Mouse (Mus musculus): ENCODE data around the gene Gpr182. TPM values are rescaled to one million over a fixed set of nuclear protein-coding genes. Genes with fewer than 3 reads are reported as not detected.
"Not testable (repeated sequence)": the region's sequence is repeated elsewhere in the genome, so short reads cannot be mapped to it uniquely, and the experiment has no call there.

The Gpr182 gene
- 1 to 10 TPM; 1.5 to 1.9 TPM for total RNA-seq (2021)

DNA sequence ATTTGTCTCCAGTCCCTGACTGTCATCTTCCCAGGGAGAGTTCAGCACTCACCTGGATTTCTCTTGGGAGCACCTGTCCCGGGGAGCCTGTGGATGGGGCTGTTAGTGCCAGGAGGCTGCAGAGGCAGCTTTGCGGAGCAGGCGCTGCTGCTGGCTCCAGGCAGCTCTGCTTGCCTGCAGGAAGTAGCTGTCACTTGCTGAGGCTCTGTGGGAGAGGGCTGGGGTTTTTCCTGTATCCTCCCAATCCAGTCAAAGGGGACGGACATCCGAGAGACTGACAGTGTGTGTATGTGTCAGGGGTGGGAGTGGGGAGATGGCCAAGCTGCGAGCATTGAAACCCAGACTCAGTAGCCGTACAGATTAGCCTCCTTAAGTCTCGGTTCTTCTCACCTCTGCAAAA, at the start of gene Gpr182:
Gene Gpr182, minus strand, starts transcription at position 185 of the 400 bp plus-strand sequence.
- no peak for DNase-seq (ENCODE audit: low spot score in 2 of 2)
- intact Hi-C loops (cut with DNase I), result no loop called here

DNA sequence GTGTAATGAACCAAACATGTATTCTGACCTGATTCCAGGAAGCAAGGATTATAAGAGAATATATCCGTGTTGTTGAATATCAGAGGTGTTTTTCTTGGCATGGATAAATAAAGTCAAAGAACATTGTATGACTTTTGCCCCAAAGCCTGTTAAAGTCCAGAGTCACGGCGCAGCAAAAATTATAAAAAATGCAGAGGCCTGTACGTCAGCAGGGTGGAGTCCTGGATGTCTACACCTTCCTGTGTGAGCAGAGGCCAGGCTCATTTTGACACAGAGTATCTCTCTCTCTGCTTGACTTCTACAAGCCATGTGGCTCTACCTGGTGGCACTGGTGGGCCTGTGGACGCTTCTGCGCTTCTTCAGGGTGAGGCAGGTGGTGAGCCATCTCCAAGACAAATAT, 49.4 kb upstream of the Gpr182 start, which contains the start of gene Rdh16:
Gene Rdh16, plus strand, starts transcription at position 262 of the 400 bp plus-strand sequence.
- intact Hi-C loops (cut with DNase I), result no loop called here
- DNase-seq (ENCODE audit: low spot score in 2 of 2), result no peak

GRCm38 (mm10) chr10:127799295-127799694, 47.8 kb upstream of the Gpr182 start:
- intact Hi-C loops (cut with DNase I), result no loop called here
- no peak for DNase-seq (ENCODE audit: low spot score in 2 of 2)

DNA sequence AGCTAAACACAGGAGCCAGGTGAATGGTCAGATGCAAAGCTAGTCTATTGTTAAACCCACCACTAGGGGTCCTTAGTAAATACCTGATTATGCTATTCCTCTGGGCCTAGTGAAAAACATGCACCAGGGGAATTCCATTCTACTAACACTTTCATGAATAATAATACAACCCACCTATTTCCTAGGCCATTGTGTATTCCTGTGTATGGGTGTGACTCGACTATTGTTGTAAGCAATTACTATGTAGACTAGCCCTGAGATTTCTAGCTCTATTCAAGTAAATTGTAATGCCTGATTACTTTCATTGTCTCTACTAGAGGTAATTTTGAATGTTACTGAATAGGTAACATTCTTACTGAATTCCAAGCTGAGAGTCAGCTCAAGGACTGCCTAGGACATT, 33.9 kb upstream of the Gpr182 start:
- intact Hi-C loops (cut with DNase I), result not testable (repeated sequence)

DNA sequence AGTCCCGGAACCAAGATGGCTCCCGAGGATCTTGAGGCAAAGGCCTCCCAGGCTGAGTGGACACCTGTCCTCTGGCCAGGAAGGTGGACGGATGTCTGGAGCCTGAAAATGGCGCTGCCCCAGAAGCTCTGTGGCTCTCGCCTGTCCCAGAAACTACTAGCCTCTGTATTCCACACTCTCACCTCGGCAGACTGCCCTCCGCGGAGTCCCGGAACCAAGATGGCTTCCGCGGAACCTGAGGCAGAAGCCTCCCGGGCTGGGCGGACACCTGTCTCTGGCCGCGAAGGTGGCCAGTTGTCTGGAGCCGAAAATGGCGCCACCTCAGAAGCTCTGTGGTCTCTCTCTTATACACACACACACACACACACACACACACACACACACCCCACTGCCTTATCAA, 30.8 kb upstream of the Gpr182 start:
- intact Hi-C loops (cut with DNase I); DNase-seq (ENCODE audit: low spot score in 2 of 2): not testable (repeated sequence)

More for the DNA sequence above, 33.9 kb upstream of the Gpr182 start:
- DNase-seq (ENCODE audit: low spot score in 2 of 2), result not testable (repeated sequence)

GRCm38 (mm10) chr10:127776011-127776410, 24.5 kb upstream of the Gpr182 start, which contains the start of gene Rdh9:
Rdh9 (plus strand) TSS chr10:127776386.
- intact Hi-C loops (cut with DNase I), result no loop called here
- DNase-seq (ENCODE audit: low spot score in 2 of 2), result no peak

GRCm38 (mm10) chr10:127766564-127766963, 15.0 kb upstream of the Gpr182 start:
- intact Hi-C loops (cut with DNase I), result no loop called here
- DNase-seq (ENCODE audit: low spot score in 2 of 2), result no peak

- no peak for DNase-seq (ENCODE audit: low spot score in 2 of 2)
- intact Hi-C loops (cut with DNase I), result no loop called here
Measured at GRCm38 (mm10) chr10:127763914-127764680, 12.6 kb upstream of the Gpr182 start.

DNA sequence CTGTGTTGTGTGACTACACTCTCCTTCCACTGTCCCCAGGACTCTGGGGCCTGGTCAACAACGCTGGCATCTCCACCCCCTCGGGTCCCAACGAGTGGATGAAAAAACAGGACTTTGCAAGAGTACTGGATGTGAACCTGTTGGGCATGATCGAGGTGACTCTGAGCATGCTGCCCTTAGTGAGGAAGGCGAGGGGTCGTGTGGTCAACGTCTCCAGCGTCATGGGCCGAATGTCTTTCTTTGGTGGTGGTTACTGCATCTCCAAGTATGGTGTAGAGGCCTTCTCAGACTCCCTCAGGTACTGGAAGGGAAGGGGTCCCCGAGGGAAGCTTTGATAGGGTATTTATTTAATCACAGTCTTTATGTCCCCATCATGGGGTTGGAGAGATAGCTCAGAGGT, 11.4 kb upstream of the Gpr182 start:
- intact Hi-C loops (cut with DNase I); DNase-seq (ENCODE audit: low spot score in 2 of 2): not testable (repeated sequence)

DNA sequence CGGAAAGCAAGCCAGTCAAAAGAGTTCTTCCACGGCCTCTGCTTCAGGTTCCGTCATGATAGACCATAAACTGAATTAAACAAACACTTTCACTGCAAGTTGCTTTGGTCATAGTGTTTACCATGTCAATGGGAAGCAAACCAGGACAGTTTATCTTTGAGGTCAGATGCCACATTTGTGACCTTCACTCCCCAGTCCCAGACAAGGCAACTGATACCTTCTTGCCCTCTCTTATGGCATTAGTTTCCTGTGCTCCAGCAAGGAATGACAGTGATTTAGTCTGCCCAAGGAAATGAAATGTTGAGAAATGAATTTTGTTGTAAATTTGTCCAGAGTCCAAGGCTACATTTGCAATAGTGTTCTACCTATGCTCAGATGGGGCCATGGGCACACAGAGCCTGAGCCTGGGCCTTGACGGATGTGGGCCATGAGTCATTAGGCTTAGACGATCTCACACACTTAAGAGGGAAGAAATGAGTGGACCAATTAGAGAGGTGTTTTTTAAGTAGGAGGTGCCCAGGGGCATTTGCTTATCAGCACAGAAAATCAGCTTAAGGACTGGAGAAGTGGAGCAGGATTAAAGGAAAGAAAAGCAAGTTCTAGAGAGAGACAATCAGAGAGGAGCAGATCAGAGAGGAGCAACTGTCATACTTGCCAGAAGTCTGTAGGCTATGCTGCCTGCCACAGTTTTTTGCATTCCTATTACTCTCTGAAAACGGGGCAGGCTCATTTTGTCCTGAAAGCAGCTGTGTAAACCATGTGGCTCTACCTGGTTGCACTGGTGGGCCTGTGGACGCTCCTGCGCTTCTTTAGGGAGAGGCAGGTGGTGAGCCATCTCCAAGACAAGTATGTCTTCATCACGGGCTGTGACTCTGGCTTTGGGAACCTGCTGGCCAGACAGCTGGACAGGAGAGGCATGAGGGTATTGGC, 7.9 kb upstream of the Gpr182 start, which contains the start of the genes Rdh1 and Rdh16f1:
Gene Rdh1, plus strand, starts transcription at position 541 of the 930 bp plus-strand sequence.
Gene Rdh16f1, plus strand, starts transcription at position 607 of the 930 bp plus-strand sequence.
- DNase-seq (ENCODE audit: low spot score in 2 of 2), result no peak

DNA sequence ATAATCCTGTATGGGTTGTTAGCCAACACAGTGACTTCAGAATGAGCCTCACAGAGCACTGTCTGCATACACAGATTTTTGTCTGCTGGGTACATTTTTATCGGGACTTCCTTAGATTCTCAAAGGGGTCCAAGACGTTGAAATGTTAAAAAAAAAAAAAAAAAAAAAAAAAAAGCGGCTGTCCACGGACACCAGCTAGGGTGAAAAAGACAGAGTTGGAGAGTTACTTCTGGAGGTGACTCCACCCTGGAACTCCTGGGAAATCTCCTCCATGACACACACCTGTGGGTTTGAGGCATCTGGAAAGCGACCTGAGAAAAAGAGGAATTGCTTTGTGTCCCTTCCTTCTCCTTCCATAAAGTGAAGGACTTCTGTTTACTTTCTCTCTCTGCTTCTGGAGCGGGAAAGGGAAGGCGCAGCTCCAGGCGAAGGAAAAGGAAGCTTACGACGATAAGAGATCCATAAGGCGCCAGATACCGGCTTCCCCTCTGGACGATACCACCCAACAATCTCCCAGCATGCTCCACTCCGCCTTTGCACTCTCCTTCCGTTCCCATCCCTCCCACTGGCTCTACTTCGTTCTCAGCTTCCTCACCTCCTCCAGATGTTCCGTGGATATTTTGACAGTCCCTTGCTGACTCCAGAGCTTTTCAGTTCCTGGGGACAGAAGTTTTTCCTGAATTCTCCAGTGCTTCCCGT, 4.4 kb upstream of the Gpr182 start:
- intact Hi-C loops (cut with DNase I), result no loop called here
- DNase-seq (ENCODE audit: low spot score in 2 of 2), result no peak

More for the DNA sequence above, 7.9 kb upstream of the Gpr182 start, which contains the start of the genes Rdh1 and Rdh16f1:
- intact Hi-C loops (cut with DNase I), result no loop called here

DNA sequence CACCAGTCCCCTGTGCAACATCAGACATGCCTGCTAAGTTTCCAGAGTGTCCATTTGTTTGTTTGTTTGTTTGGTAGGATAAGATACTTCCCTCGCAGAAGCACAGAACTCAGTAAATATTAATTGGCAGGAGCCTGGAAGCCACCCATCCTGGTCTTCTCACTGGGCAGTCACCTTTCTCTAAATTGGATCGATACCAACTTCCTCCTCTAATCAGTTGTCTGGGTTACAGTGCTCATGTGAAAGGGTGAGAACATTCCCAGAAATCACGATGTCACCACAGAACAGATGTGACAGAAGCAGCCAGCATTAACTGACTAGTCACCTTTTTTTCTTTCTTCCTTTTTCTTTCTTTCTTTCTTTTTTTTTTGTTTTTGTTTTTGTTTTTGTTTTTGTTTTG, 3.7 kb upstream of the Gpr182 start:
- DNase-seq (ENCODE audit: low spot score in 2 of 2), result no peak
- intact Hi-C loops (cut with DNase I), result no loop called here

DNA sequence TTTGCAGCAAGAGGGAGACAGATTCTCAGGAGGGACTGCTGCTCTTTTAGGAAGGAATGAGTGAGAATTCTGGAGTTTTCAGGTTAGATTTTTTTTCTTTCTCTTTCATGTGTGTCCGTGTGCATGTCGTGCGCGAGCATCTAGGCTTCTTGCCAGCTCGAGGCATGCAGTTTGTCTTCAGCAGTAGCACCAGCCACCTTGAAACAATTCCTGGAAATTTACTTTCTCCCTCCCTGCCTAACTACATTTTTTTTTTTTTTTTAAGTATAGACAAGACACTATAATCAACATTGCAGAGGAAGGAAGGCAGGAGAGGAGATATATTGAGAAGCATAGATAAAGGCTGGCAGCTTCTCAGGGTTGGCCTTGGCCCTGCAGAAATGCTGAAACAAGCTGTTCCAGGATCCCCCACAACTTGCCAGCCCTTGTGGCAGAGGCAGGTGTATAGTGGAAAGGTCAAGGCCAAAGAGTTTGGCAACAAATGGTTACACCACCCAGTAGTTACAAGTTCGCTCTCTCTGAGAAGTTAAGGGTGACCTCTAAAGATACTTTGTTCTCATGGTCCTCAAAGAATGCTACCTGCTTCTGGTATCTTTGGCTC, 3.1 kb upstream of the Gpr182 start:
- intact Hi-C loops (cut with DNase I), result no loop called here
- DNase-seq (ENCODE audit: low spot score in 2 of 2), result no peak

GRCm38 (mm10) chr10:127750136-127750777, 1.3 kb downstream of the Gpr182 start:
- intact Hi-C loops (cut with DNase I), result no loop called here
- peak in 1 of 2 experiments; percentile 21 for DNase-seq (ENCODE audit: low spot score in 2 of 2)

- intact Hi-C loops (cut with DNase I), result no loop called here
- no peak for DNase-seq (ENCODE audit: low spot score in 2 of 2)
Measured at GRCm38 (mm10) chr10:127748847-127749612, 2.5 kb downstream of the Gpr182 start.

GRCm38 (mm10) chr10:127747254-127747653, 4.3 kb downstream of the Gpr182 start:
- no peak for DNase-seq (ENCODE audit: low spot score in 2 of 2)
- intact Hi-C loops (cut with DNase I), result no loop called here

DNA sequence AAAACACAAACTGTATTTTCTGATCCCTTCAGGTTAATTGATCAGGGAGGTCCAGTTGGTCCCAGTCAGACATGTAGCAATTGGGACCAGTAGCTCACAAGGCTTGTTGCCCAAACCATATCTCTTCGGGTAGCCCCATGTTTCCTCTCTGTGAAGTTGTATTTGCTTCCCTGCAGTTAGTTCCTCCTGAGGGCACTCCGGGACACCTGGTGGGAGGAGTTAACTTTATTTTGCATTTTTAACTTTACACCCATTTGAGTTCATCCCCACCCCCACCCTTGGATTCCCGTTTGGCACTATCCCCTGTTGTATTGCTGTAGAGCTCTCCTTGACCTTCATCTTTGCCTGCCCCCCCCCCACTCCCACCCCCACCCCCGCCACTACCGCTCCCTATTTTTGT, 5.6 kb downstream of the Gpr182 start:
- intact Hi-C loops (cut with DNase I), result no loop called here
- no peak for DNase-seq (ENCODE audit: low spot score in 2 of 2)

- intact Hi-C loops (cut with DNase I), result loop anchor here (5.0 kb wide), 1 partner anchor 263 kb away; the partner anchor contains the start of gene Hsd17b6
- DNase-seq (ENCODE audit: low spot score in 2 of 2), result no peak
Measured at GRCm38 (mm10) chr10:127744661-127745060, 6.9 kb downstream of the Gpr182 start.

All from left cerebral cortex, postnatal 25 days (tissue).